ENCODE assay signal across 7 mouse cellular contexts in the genomic region with DNA sequence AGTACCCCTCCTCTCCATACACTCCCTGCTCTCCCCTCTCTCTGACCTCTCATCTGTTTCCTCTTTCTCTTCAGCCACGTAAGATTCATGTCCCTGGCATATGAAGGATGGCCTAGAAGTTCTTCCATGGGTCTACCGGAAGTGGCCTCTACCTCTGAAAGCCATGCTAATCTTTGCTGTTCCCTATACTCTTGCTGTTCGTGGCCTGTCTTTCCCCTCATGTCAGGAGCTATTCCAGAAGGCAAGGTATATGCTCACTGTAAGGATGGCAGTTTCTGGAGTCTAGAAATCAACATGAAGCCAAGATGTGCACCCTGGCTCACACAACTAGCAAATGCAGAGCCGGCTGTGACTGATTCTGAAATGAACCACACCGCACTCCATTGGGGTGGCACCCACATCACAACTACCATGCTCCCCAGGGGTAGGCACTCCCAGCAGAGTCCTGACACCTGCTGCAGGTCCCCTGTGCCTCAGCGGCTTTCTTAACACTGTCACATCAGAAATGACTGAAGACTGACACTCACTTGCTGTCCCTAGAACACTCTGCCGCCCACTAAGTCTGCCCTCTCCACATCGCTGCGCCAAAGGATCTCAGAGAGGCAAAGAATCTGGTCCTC. TPM values are rescaled to one million over a fixed set of nuclear protein-coding genes. Genes with fewer than 3 reads are reported as not detected.
A peak's percentile ranks its signal among the peaks of the same experiment; 100 is the strongest.
DNase-seq lines count a peak whose midpoint lies in the region; ATAC-seq and TF ChIP-seq lines count a peak whose summit lies in the region.

No protein-coding gene starts in this region.

- H3K9me3 ChIP-seq in forebrain, embryonic 14.5 days (replicated peaks; ENCODE audit: control insufficient read depth, low read length), result no peaks in the 10 kb centered on the region
- no peaks in the 10 kb centered on the region for H3K9me3 ChIP-seq in liver, embryonic 12.5 days (replicated peaks)

- no peak for TF ChIP-seq CTCF in spleen, adult 2 months (IDR thresholded peaks at IDR 0.05; ENCODE audit: extremely low read depth, insufficient read depth, insufficient read length, insufficient replicate concordance)

- H3K9ac ChIP-seq in forebrain, embryonic 14.5 days (ENCODE audit: low read length), result no peak overlapping the region
- H3K9ac ChIP-seq in liver, embryonic 12.5 days, result no peak overlapping the region

- H3K4me1 ChIP-seq in spleen, adult 2 months (ENCODE audit: control insufficient read depth, insufficient read depth, insufficient read length), result peaks cover 8% of the 10 kb centered on the region; the same call in 1 of the 2 replicates
- peaks cover 5% of the 10 kb centered on the region; the same call in 1 of the 2 replicates for H3K4me1 ChIP-seq in forebrain, embryonic 14.5 days (ENCODE audit: control insufficient read depth, insufficient read depth, low read length)
- H3K4me1 ChIP-seq in liver, embryonic 12.5 days, result peaks cover 30% of the 10 kb centered on the region

- peak overlapping the region; percentile 40; the same call in 1 of the 2 replicates for H3K4me2 ChIP-seq in forebrain, embryonic 14.5 days (ENCODE audit: low read length)
- peak overlapping the region; percentile 65 for H3K4me2 ChIP-seq in liver, embryonic 12.5 days

- intact Hi-C loops in left cerebral cortex, postnatal 25 days (cut with DNase I), result loop anchor here (5.0 kb wide), 1 partner anchor 197 kb away; no protein-coding TSS in a partner anchor

- H3K4me3 ChIP-seq in spleen, adult 2 months (ENCODE audit: extremely low read depth, insufficient read depth, insufficient read length), result no peak overlapping the region
- no peak overlapping the region for H3K4me3 ChIP-seq in forebrain, embryonic 14.5 days (ENCODE audit: low read depth, low read length)
- H3K4me3 ChIP-seq in liver, embryonic 12.5 days, result 0 out of 2 replicates have a peak overlapping the region, but pooled peaks have one; percentile 26

- peak overlapping the region; percentile 44 for H3K27ac ChIP-seq in spleen, adult 2 months (ENCODE audit: insufficient read depth, low read length)
- H3K27ac ChIP-seq in forebrain, embryonic 14.5 days (ENCODE audit: low read depth, low read length), result no peak overlapping the region
- H3K27ac ChIP-seq in liver, embryonic 12.5 days, result peak overlapping the region; percentile 64; the same call in 1 of the 2 replicates

- no peak for DNase-seq in spleen, adult 2 months (ENCODE audit: low read depth in 1 of 2, low spot score in 2 of 2)
- no peak for DNase-seq in spleen, postnatal 4 days (ENCODE audit: low spot score in 2 of 2)
- no peak for DNase-seq in forebrain, embryonic 14.5 days (ENCODE audit: low spot score)
- no peak for DNase-seq in left cerebral cortex, postnatal 25 days (ENCODE audit: low spot score in 2 of 2)
- DNase-seq in left cerebral cortex, adult 18-20 months (ENCODE audit: low spot score in 2 of 2), result no peak
- DNase-seq in embryo, embryonic 11 days, result no peak

- no peaks in the 10 kb centered on the region for H3K27me3 ChIP-seq in spleen, adult 2 months (ENCODE audit: control insufficient read depth, insufficient read depth, low read length)
- H3K27me3 ChIP-seq in forebrain, embryonic 14.5 days (replicated peaks; ENCODE audit: control insufficient read depth, insufficient read depth, low read length), result no peaks in the 10 kb centered on the region
- peaks cover 23% of the 10 kb centered on the region for H3K27me3 ChIP-seq in liver, embryonic 12.5 days (replicated peaks)

- WGBS in spleen, adult 2 months, result 24% methylated on average over 9 of the region's 9 CpGs
- 41% methylated on average over 9 of the region's 9 CpGs for WGBS in forebrain, embryonic 14.5 days
- 37% methylated on average over 9 of the region's 9 CpGs for WGBS in liver, embryonic 12.5 days (ENCODE audit: insufficient replicate concordance)

- TF ChIP-seq POLR2A in spleen, adult 2 months (IDR thresholded peaks at IDR 0.05; ENCODE audit: low read depth, low read length), result no peak

- no peak for ATAC-seq in forebrain, embryonic 14.5 days
- no peak for ATAC-seq in liver, embryonic 12.5 days

- no peaks in the 10 kb centered on the region for H3K36me3 ChIP-seq in spleen, adult 2 months (ENCODE audit: control insufficient read depth, insufficient read depth, low read length)
- no peaks in the 10 kb centered on the region for H3K36me3 ChIP-seq in forebrain, embryonic 14.5 days (ENCODE audit: control insufficient read depth, insufficient read depth, low read length)
- no peaks in the 10 kb centered on the region for H3K36me3 ChIP-seq in liver, embryonic 12.5 days

RNA-seq across cellular contexts. Expression of a gene that starts 9.4 kb away (rescaled TPM):
- polyA plus RNA-seq in spleen, adult 2 months (2012; rRNA removed), result 279 and 335 TPM in 2 replicates
- polyA plus RNA-seq in forebrain, embryonic 14.5 days (2014; fragmentation: Nextera tagmentation; extraction: Ambion mirVana), result 26.7 and 29.1 TPM in 2 replicates
- 46.9 and 48.8 TPM in 2 replicates for polyA plus RNA-seq in liver, embryonic 12.5 days (2016; fragmentation: Nextera tagmentation; extraction: Ambion mirVana)
- 100 to 1,000 TPM; 556 to 558 TPM for total RNA-seq in left cerebral cortex, postnatal 25 days (2021)
- 100 to 1,000 TPM; 491 to 526 TPM for total RNA-seq in left cerebral cortex, adult 18-20 months (2021)

RNA-seq across cellular contexts. Expression of a gene that starts 39.3 kb away (rescaled TPM):
- polyA plus RNA-seq in spleen, adult 2 months (2012; rRNA removed), result 3.3 and 4.0 TPM in 2 replicates
- 0.80 and 1.3 TPM in 2 replicates for polyA plus RNA-seq in forebrain, embryonic 14.5 days (2014; fragmentation: Nextera tagmentation; extraction: Ambion mirVana)
- 1.9 and 2.3 TPM in 2 replicates for polyA plus RNA-seq in liver, embryonic 12.5 days (2016; fragmentation: Nextera tagmentation; extraction: Ambion mirVana)
- 1 to 10 TPM; 2.9 to 3.2 TPM for total RNA-seq in left cerebral cortex, postnatal 25 days (2021)
- total RNA-seq in left cerebral cortex, adult 18-20 months (2021), result 1 to 10 TPM; 2.3 to 2.6 TPM

RNA-seq across cellular contexts. Expression of a gene that starts 39.5 kb away (rescaled TPM):
- not detected in 2 replicates for polyA plus RNA-seq in spleen, adult 2 months (2012; rRNA removed)
- 0.20 and 0.30 TPM in 2 replicates for polyA plus RNA-seq in forebrain, embryonic 14.5 days (2014; fragmentation: Nextera tagmentation; extraction: Ambion mirVana)
- polyA plus RNA-seq in liver, embryonic 12.5 days (2016; fragmentation: Nextera tagmentation; extraction: Ambion mirVana), result 2.3 and 2.5 TPM in 2 replicates
- total RNA-seq in left cerebral cortex, postnatal 25 days (2021), result not detected
- not detected for total RNA-seq in left cerebral cortex, adult 18-20 months (2021)

RNA-seq across cellular contexts. Expression of a gene that starts 52.9 kb away (rescaled TPM):
- polyA plus RNA-seq in spleen, adult 2 months (2012; rRNA removed), result 2.7 and 3.1 TPM in 2 replicates
- 349 and 462 TPM in 2 replicates for polyA plus RNA-seq in forebrain, embryonic 14.5 days (2014; fragmentation: Nextera tagmentation; extraction: Ambion mirVana)
- 137 and 140 TPM in 2 replicates for polyA plus RNA-seq in liver, embryonic 12.5 days (2016; fragmentation: Nextera tagmentation; extraction: Ambion mirVana)
- total RNA-seq in left cerebral cortex, postnatal 25 days (2021), result 10 to 100 TPM; 18.3 to 19.6 TPM
- 10 to 100 TPM; 19.0 to 23.8 TPM for total RNA-seq in left cerebral cortex, adult 18-20 months (2021)

RNA-seq across cellular contexts. Expression of a gene that starts 58.0 kb away (rescaled TPM):
- polyA plus RNA-seq in spleen, adult 2 months (2012; rRNA removed), result 0.39 and 0.45 TPM in 2 replicates
- 0.83 and 1.2 TPM in 2 replicates for polyA plus RNA-seq in forebrain, embryonic 14.5 days (2014; fragmentation: Nextera tagmentation; extraction: Ambion mirVana)
- polyA plus RNA-seq in liver, embryonic 12.5 days (2016; fragmentation: Nextera tagmentation; extraction: Ambion mirVana), result 0.17 TPM in 1 of 2 replicates, not detected in the other
- total RNA-seq in left cerebral cortex, postnatal 25 days (2021), result 10 to 100 TPM; 41.6 to 55.1 TPM
- total RNA-seq in left cerebral cortex, adult 18-20 months (2021), result 10 to 100 TPM; 56.6 to 61.4 TPM
